Mouse (Mus musculus) heart, postnatal 0 days (tissue): ENCODE results near the gene Nyap1.
A peak's percentile ranks its signal among the peaks of the same experiment; 100 is the strongest.

Source experiments
- CTCF ChIP-seq: IDR thresholded peaks from 2 replicates; pipeline ENCODE4 v1.5.1; 2016; ENCODE audit warnings: antibody characterized with exemption, control low read depth, low read depth
- EP300 ChIP-seq: IDR thresholded peaks from 2 replicates; pipeline ENCODE4 v1.6.1; 2016; ENCODE audit warnings: antibody characterized with exemption, low read depth

GRCm38 (mm10) chr5:137766270-137766669, 24.9 kb upstream of the Nyap1 start:
- TF ChIP-seq CTCF (peak; percentile 43), EP300 (no peak)
